Mouse (Mus musculus) brain, adult 2 months (tissue): Measurements from ENCODE around the gene Pdia5.

ENCODE experiments used
- DNase-seq: peaks from one replicate; pipeline ENCODE4 v3.0.0; 2011; ENCODE audit warnings: low read depth, low spot score

Gene Pdia5

GRCm38 (mm10) chr16:35484526-35485233 is 6.0 kb downstream of the Pdia5 start:
- no peak for DNase-seq

- DNase-seq, result no peak
Measured at GRCm38 (mm10) chr16:35484105-35484504, 6.6 kb downstream of the Pdia5 start.

- DNase-seq, result peak; percentile 48
Measured at GRCm38 (mm10) chr16:35479301-35479700, 11.4 kb downstream of the Pdia5 start.

- no peak for DNase-seq
Measured at GRCm38 (mm10) chr16:35477273-35477672, 13.4 kb downstream of the Pdia5 start.

- DNase-seq, result peak; percentile 75
Measured at GRCm38 (mm10) chr16:35472569-35473275, 18.0 kb downstream of the Pdia5 start.

GRCm38 (mm10) chr16:35471841-35472568 is 18.7 kb downstream of the Pdia5 start:
- no peak for DNase-seq

GRCm38 (mm10) chr16:35470983-35471382 is 19.7 kb downstream of the Pdia5 start:
- DNase-seq, result no peak

- peak; percentile 48 for DNase-seq
Measured at GRCm38 (mm10) chr16:35470096-35470495, 20.6 kb downstream of the Pdia5 start.

- DNase-seq, result no peak
Measured at GRCm38 (mm10) chr16:35469016-35469415, 21.7 kb downstream of the Pdia5 start.

- no peak for DNase-seq
Measured at GRCm38 (mm10) chr16:35467044-35467443, 23.6 kb downstream of the Pdia5 start.

- peak; percentile 50 for DNase-seq
Measured at GRCm38 (mm10) chr16:35465808-35466351, 24.8 kb downstream of the Pdia5 start.

- DNase-seq, result no peak
Measured at GRCm38 (mm10) chr16:35464686-35465308, 25.9 kb downstream of the Pdia5 start.

- no peak for DNase-seq
Measured at GRCm38 (mm10) chr16:35463708-35464107, 27.0 kb downstream of the Pdia5 start.

GRCm38 (mm10) chr16:35462955-35463354 is 27.7 kb downstream of the Pdia5 start:
- no peak for DNase-seq

GRCm38 (mm10) chr16:35459584-35459983 is 31.1 kb downstream of the Pdia5 start:
- DNase-seq, result no peak

- DNase-seq, result no peak
Measured at GRCm38 (mm10) chr16:35458297-35458696, 32.4 kb downstream of the Pdia5 start.

GRCm38 (mm10) chr16:35457488-35457887 is 33.2 kb downstream of the Pdia5 start:
- DNase-seq, result peak; percentile 47

GRCm38 (mm10) chr16:35457011-35457419 is 33.7 kb downstream of the Pdia5 start:
- peak; percentile 89 for DNase-seq

GRCm38 (mm10) chr16:35456305-35456704 is 34.4 kb downstream of the Pdia5 start:
- no peak for DNase-seq

- DNase-seq, result no peak
Measured at GRCm38 (mm10) chr16:35455822-35456221, 34.9 kb downstream of the Pdia5 start.

GRCm38 (mm10) chr16:35450018-35450630 is 40.5 kb downstream of the Pdia5 start:
- no peak for DNase-seq
